Mouse (Mus musculus) spleen, embryonic (tissue): ENCODE measurements around the gene Selenoo.

Experiments used
- CTCF ChIA-PET: fragments of 350-600 bp; sonication (Branson Sonifier 250); formaldehyde crosslinking; loops from one replicate; lab custom pipeline; 2022; lab: Charles Lee

Gene Selenoo

GRCm38 (mm10) chr15:89088607-89089247, at the start of gene Selenoo:
Gene Selenoo (plus strand): TSS chr15:89089084.
- CTCF ChIA-PET, result no interaction called here

DNA sequence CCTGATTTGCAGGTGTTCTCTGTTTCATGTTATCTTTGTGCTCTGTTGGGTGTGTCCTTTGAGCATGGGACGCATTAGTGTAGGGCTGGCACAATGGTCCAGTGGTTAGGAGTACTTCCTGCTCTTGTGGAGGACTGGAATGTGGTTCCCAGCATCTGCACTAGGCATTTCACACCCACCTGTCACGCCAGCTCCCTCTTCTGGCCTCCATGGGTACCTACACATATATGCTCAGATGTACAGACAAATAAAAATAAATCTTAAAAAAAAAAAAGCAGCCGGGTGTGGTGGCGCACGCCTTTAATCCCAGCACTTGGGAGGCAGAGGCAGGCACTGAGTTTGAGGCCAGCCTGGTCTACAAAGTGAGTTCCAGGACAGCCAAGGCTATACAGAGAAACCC, 44.5 kb upstream of the Selenoo start:
- CTCF ChIA-PET, result no interaction called here

DNA sequence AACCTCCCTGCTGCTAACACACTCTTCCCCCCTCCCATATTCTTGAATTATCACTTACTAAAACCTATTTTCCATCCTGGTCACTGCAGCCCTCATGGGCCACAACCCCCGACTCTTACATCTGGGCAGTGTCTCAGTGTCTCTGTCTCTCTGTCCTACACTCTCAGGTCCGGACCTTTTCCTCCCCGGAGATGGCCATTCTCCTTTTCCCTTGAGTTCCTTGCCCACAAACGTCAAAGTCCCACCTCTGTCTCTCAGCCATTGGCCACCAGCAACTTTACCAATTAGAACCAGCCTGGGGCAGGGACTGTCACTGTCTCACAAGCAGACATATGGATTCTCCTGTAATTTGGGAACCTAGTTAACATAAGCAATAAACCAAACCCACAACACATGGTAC, 42.5 kb upstream of the Selenoo start:
- CTCF ChIA-PET, result no interaction called here

DNA sequence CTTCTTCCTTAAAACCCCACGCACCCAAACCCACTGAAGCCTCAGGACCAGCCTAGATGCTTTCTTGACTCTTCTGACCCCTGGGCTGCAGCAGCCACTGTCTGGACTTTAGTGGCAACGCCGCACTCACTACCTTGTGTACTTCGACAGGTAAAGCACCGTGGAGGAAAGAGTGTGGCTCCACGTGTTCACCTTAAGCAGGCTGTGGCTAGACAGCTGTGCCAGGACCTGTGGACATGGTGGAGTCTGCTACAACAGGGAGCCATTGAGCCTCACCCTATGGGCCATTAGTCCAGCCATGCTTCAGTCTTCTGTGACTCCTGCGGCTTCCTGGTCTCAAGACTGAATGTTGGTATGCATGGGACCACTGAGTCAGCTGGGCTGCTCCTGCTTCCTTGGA, 34.2 kb upstream of the Selenoo start:
- CTCF ChIA-PET, result no interaction called here

GRCm38 (mm10) chr15:89058736-89059135, 30.1 kb upstream of the Selenoo start:
- CTCF ChIA-PET, result no interaction called here

GRCm38 (mm10) chr15:89059161-89059931, 29.5 kb upstream of the Selenoo start, which contains the start of gene Panx2:
Gene Panx2 (plus strand): TSS chr15:89059734.
- CTCF ChIA-PET, result no interaction called here

DNA sequence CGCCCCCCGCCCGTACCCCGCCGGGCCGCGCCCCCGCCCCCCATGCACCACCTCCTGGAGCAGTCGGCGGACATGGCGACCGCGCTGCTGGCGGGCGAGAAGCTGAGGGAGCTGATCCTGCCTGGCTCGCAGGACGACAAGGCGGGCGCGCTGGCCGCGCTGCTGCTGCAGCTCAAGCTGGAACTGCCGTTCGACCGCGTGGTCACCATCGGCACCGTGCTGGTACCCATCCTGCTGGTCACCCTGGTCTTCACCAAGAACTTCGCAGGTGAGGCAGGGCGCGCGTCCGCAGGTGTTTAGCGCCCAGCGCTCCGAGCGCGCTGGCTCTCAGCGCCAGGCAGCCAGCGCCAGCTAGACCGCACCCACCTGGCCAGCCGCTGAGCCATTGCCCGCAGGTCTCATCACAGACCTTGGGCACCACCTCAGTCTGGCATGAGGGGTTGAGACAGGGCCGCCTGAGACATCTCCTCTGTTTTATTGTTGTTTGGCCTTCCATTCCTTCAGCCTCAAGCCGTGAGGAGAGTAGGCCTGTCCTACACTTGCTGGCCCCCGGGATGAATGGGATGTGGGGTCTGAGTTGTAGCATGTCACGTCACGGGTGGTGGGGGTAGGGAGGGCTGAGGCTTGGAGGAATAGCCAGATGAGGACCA, 28.7 kb upstream of the Selenoo start:
- CTCF ChIA-PET, result no interaction called here

GRCm38 (mm10) chr15:89060811-89061460, 27.9 kb upstream of the Selenoo start:
- CTCF ChIA-PET, result no interaction called here

DNA sequence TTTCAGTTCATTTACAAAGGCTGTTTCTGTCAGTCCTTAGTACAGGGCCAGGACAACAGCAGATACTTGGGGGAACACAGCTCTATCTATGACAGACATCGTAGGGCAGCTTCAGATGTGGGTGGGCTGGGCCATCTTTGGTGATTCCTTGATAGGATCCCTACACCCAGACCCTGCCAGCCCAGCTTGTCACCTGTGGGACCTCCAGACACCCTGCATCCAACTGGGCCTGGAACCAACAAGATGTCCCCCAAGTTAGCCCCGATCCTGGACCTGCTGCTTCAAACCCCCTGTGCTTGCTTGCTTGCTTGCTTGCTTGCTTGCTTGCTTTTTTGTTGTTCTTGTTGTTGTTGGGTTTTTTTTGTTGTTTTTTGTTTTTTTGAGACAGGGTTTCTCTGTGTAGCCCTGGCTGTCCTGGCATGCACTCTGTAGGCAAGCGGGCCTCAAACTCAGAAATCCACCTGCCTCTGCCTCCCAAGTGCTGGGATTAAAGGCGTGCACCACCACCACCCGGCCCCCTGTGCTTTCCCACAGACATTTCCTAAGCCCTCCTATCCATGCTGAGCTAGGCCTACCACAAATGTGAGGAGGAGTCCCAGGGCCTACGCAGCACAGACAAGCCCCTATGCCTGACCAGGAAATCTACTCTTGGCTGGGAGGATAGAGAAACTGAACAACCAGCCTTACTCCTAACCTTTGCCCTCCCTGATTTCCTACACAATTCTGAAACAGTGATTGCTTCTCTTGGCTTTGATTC, 26.9 kb upstream of the Selenoo start:
- CTCF ChIA-PET, result no interaction called here

DNA sequence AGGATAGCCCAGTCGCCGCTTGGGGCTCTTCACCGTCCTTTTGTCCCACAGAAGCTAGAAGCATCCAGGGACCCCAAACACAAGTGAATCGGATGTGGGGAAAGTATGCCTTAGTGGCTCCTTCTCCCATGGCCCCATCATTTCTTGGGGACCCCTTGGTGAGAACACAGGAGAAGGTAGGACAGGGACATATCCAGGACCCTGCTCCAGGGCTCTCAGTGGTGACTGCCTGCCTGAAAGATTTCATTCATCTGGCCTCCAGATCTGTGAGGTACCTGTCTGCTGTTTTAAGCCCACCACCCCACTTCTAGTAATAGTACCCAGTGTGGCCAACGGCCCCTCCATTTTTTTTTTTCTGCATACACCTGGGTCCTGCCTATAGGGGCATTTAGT, 26.4 kb upstream of the Selenoo start:
- CTCF ChIA-PET, result no interaction called here

- CTCF ChIA-PET, result no interaction called here
Observed at GRCm38 (mm10) chr15:89063001-89063400, 25.9 kb upstream of the Selenoo start.

- CTCF ChIA-PET, result no interaction called here
Observed at GRCm38 (mm10) chr15:89063536-89063935, 25.3 kb upstream of the Selenoo start.

DNA sequence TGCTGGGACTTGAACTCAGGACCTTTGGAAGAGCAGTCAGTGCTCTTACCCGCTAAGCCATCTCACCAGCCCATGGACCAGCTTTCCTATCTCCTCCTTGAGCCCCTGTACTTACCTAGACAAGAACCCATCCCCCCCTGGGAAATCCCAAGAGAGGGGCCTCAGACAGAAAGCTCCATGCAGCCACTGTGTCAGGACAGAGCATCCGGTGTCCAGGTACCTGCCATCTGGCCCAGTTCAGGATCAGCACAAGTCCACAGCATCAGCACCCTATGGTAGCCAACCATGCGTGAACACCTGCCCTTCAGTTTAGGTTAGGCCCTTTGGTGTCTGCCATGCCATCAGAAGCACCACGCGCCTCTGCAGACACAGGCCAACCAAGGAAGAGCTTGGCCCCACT, 24.0 kb upstream of the Selenoo start:
- CTCF ChIA-PET, result no interaction called here

DNA sequence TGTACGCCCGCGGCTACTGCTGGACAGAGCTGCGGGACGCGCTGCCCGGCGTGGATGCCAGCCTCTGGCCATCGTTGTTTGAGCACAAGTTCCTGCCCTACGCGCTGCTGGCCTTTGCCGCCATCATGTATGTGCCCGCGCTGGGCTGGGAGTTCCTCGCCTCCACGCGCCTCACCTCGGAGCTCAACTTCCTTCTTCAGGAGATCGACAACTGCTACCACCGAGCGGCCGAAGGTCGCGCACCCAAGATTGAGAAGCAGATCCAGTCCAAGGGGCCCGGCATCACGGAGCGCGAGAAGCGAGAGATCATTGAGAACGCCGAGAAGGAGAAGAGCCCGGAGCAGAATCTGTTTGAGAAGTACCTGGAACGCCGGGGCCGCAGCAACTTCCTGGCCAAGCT, 21.3 kb upstream of the Selenoo start:
- CTCF ChIA-PET, result no interaction called here

DNA sequence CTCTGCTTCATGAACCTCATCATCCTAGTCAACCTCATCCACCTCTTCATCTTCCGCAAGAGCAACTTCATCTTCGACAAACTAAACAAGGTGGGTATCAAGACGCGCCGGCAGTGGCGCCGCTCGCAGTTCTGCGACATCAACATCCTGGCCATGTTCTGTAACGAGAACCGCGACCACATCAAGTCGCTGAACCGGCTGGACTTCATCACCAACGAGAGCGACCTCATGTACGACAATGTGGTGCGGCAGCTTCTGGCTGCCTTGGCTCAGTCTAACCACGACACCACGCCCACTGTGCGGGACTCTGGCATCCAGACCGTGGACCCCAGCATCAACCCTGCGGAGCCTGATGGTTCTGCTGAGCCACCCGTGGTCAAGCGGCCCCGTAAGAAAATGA, 20.7 kb upstream of the Selenoo start:
- CTCF ChIA-PET, result no interaction called here

DNA sequence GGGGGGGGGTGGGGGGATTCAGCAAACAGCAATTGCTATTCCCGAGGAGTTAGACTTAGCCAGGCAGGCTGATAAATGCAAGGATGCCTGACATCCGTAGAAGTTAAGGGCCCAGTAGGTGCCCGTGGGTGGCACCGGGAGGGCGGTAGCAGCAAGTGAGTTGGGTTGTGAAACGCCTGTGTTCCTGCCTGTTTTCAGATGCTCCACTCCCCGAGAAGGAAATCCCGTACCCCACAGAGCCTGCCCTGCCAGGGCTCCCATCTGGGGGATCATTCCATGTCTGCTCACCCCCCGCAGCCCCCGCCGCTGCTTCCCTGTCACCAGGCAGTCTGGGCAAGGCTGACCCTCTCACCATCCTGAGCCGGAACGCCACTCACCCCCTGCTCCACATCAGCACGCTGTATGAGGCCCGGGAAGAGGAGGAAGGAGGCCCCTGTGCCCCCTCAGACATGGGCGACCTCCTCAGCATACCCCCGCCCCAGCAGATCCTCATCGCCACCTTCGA, 19.5 kb upstream of the Selenoo start:
- CTCF ChIA-PET, result no interaction called here

DNA sequence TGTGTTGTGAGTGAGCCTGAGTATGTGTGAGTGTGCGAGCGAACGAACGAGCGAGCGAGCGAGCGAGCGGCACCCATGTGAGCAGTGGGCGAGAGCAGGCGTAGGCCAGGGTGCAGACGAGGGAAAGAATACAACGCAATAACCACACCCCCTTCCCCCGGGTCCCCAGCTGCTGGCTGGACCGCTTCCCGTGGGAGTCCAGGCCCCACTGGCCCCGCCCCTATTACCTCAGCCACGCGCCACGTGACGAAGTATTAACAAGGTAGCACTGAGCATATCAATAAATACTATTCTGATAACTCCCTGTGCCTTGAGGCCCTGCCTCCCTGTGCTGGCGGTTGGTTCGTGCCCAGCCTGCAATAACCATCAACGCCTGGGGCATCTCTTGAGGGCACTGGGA, 18.3 kb upstream of the Selenoo start:
- CTCF ChIA-PET, result no interaction called here

DNA sequence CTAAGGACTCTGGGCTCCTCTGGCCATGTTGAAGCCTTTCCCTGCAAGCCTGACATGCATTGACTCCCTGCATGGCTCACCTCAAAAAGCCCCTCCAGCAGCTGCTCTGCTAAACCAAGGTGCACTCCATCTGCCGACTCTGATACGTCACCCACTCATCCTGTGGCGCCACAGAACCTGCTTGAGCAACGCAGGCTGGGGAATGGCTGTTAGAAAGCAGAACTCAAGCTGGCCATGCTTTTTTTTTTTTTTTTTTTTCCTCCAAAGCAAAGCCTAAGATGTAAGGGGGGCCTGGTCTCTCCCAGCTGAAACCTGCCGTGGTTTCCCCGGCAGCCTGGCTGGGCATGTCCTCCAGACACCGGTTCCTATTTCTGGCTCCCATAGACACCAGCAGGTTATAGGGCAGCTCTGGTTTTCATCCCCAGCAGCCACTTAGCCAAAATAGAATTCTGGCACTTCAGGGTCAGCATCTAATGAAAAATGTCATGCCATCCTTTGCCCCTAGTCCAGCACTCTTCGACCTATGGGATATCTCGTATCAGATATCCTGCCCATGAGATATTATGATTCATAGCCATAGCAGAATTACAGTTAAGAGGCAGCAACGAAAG, 14.8 kb upstream of the Selenoo start:
- CTCF ChIA-PET, result no interaction called here

- CTCF ChIA-PET, result interaction anchor here (1.0 kb wide), 1 partner anchor 136 kb away, joined by 6 read pairs; the partner anchor contains the start of gene Ppp6r2
Observed at GRCm38 (mm10) chr15:89074613-89075477, 14.0 kb upstream of the Selenoo start, which contains the start of gene Trabd. Gene Trabd (plus strand): TSS chr15:89075124.
